Mouse (Mus musculus) neural tube, embryonic 11.5 days (tissue): ENCODE data around the gene Pcsk6. TPM values are rescaled to one million over a fixed set of nuclear protein-coding genes. Genes with fewer than 3 reads are reported as not detected.

ENCODE experiments used
- polyA plus RNA-seq: library from polyadenylated mRNA; unstranded; fragments of >200 nt; fragmentation: Nextera tagmentation; extraction: Ambion mirVana; gene quantifications from 2 replicates; pipeline ENCODE4 v1.2.1, GENCODE M21; 2014

The Pcsk6 gene
- polyA plus RNA-seq, 1 experiment from 2014 or later, result 2.7 TPM

Other genes with a start within 250 kb of the Pcsk6 start
- 14.1 and 15.6 TPM in 2 replicates for gene Tarsl2, start 216.8 kb upstream of the Pcsk6 start, polyA plus RNA-seq
- gene Tm2d3, start 170.6 kb upstream of the Pcsk6 start, polyA plus RNA-seq, result 67.8 and 69.3 TPM in 2 replicates
- not detected in 2 replicates for gene Gm45213, start 181.9 kb downstream of the Pcsk6 start, polyA plus RNA-seq
- gene Snrpa1, start 197.3 kb downstream of the Pcsk6 start, polyA plus RNA-seq, result 212 and 239 TPM in 2 replicates
- 88.8 and 98.4 TPM in 2 replicates for gene Selenos, start 217.9 kb downstream of the Pcsk6 start, polyA plus RNA-seq
- 20.5 and 21.1 TPM in 2 replicates for gene Chsy1, start 247.8 kb downstream of the Pcsk6 start, polyA plus RNA-seq